Comparison of ENCODE assay signal across 8 mouse cellular contexts in the genomic region with DNA sequence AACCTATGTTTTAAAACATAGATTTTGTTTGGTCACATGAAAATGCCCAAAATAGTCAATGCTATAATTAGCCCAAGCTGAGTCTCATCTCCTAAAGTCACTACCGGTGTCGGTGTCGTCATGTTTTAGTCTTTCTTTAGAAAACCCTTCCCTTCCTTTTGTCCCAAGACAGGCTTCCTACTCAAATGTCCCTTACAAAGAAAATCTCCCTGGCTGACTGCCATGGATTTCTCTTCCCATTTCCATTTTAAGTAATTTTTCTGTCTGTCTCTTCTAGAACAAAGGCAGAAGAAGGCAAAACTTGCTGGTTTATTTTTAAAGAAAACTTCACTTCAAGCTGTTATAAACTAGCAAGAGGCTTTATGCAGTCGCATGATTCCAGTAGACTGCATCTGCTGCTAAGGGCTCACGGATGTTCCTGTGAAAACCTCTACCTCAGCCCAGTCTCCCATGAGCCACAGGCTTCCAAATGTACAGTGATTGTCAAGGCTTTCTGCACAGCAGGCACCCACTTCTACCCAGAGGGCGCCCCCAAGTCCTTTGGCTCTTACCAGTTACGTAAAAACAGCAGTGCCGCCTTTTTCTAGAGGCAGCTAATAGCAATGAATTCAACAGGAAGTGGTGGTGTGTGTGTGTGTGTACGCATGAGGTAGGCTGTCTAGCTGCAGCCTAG. TPM values are rescaled to one million over a fixed set of nuclear protein-coding genes. Genes with fewer than 3 reads are reported as not detected.
DNase-seq lines count a peak whose midpoint lies in the region; ATAC-seq and TF ChIP-seq lines count a peak whose summit lies in the region.

No protein-coding gene starts in this region.

- H3K4me1 ChIP-seq in embryonic facial prominence, embryonic 11.5 days (ENCODE audit: control insufficient read depth, insufficient read depth, low read length): no peaks in the 10 kb centered on the region
- H3K4me1 ChIP-seq in hindbrain, embryonic 16.5 days (ENCODE audit: control insufficient read depth, insufficient read depth, low read depth, low read length): peaks cover 17% of the 10 kb centered on the region
- peaks cover 46% of the 10 kb centered on the region for H3K4me1 ChIP-seq in liver, postnatal 0 days (ENCODE audit: insufficient read depth)

- intact Hi-C loops in left cerebral cortex, postnatal 14 days (cut with DNase I): no loop called here

- H3K27me3 ChIP-seq in embryonic facial prominence, embryonic 11.5 days (ENCODE audit: control insufficient read depth, insufficient read depth, low read length): no peaks in the 10 kb centered on the region
- no peaks in the 10 kb centered on the region for H3K27me3 ChIP-seq in hindbrain, embryonic 16.5 days (replicated peaks; ENCODE audit: control insufficient read depth, insufficient read depth, low read length)
- no peaks in the 10 kb centered on the region for H3K27me3 ChIP-seq in liver, postnatal 0 days (ENCODE audit: insufficient read depth, low read length)

- no peak overlapping the region for H3K4me3 ChIP-seq in embryonic facial prominence, embryonic 11.5 days (ENCODE audit: low read depth, low read length)
- H3K4me3 ChIP-seq in hindbrain, embryonic 16.5 days (ENCODE audit: low read length): no peak overlapping the region
- H3K4me3 ChIP-seq in liver, postnatal 0 days (ENCODE audit: low read depth, low read length): no peak overlapping the region

- H3K9me3 ChIP-seq in embryonic facial prominence, embryonic 11.5 days (replicated peaks; ENCODE audit: control insufficient read depth, low read length): no peaks in the 10 kb centered on the region
- H3K9me3 ChIP-seq in hindbrain, embryonic 16.5 days (ENCODE audit: control insufficient read depth, low read length): no peaks in the 10 kb centered on the region
- H3K9me3 ChIP-seq in liver, postnatal 0 days (ENCODE audit: low read length): no peaks in the 10 kb centered on the region

- 0 out of 2 replicates have a peak overlapping the region, but pooled peaks have one; percentile 18 for H3K9ac ChIP-seq in embryonic facial prominence, embryonic 11.5 days (replicated peaks; ENCODE audit: low read length)
- peak overlapping the region; percentile 45; the same call in 1 of the 2 replicates for H3K9ac ChIP-seq in hindbrain, embryonic 16.5 days (ENCODE audit: low read depth, low read length)
- H3K9ac ChIP-seq in liver, postnatal 0 days (replicated peaks): no peak overlapping the region

- no peaks in the 10 kb centered on the region for H3K36me3 ChIP-seq in embryonic facial prominence, embryonic 11.5 days (replicated peaks; ENCODE audit: control insufficient read depth, insufficient read depth, low read depth, low read length)
- H3K36me3 ChIP-seq in hindbrain, embryonic 16.5 days (ENCODE audit: control insufficient read depth, insufficient read depth, low read length): no peaks in the 10 kb centered on the region
- H3K36me3 ChIP-seq in liver, postnatal 0 days (replicated peaks; ENCODE audit: insufficient read depth, low read length): peaks cover 12% of the 10 kb centered on the region; the same call in 1 of the 2 replicates

- ATAC-seq in embryonic facial prominence, embryonic 11.5 days (replicated peaks; ENCODE audit: insufficient number of reproducible peaks, low FRiP score, low TSS enrichment, low read depth): no peak
- no peak for ATAC-seq in hindbrain, embryonic 16.5 days
- no peak for ATAC-seq in liver, postnatal 0 days
- ATAC-seq in erythroid progenitor cell, adult 5-6 weeks (replicated peaks; ENCODE audit: low FRiP score, poor library complexity, severe bottlenecking): no peak

- no peak overlapping the region for H3K4me2 ChIP-seq in embryonic facial prominence, embryonic 11.5 days (ENCODE audit: low read depth, low read length)
- H3K4me2 ChIP-seq in hindbrain, embryonic 16.5 days (ENCODE audit: low read length): peak overlapping the region; percentile 8; the same call in 1 of the 2 replicates
- peak overlapping the region; percentile 8 for H3K4me2 ChIP-seq in liver, postnatal 0 days (ENCODE audit: low read depth, low read length)

- peak; percentile 22; the same call in 1 of the 2 replicates for TF ChIP-seq CTCF in liver, postnatal 0 days (IDR thresholded peaks at IDR 0.05; ENCODE audit: low read depth)

- peak; percentile 69 to 70 for DNase-seq in left cerebral cortex, postnatal 14 days (ENCODE audit: low spot score in 2 of 2)
- DNase-seq in left cerebral cortex, adult 11 months (ENCODE audit: low spot score): no peak
- no peak for DNase-seq in embryonic facial prominence, embryonic 11.5 days (ENCODE audit: low spot score)
- peak; percentile 36 for DNase-seq in liver, postnatal 0 days
- DNase-seq in spleen, postnatal 4 days (ENCODE audit: low spot score in 2 of 2): peak; percentile 47 to 71
- no peak for DNase-seq in cerebellum, adult 11-12 months

- TF ChIP-seq EP300 in liver, postnatal 0 days (IDR thresholded peaks at IDR 0.05; ENCODE audit: low read depth): peak; percentile 14; the same call in 1 of the 2 replicates

- no peak overlapping the region for H3K27ac ChIP-seq in embryonic facial prominence, embryonic 11.5 days (replicated peaks; ENCODE audit: low read depth, low read length)
- H3K27ac ChIP-seq in hindbrain, embryonic 16.5 days (ENCODE audit: low read depth, low read length): peak overlapping the region; percentile 63; the same call in 1 of the 2 replicates
- H3K27ac ChIP-seq in liver, postnatal 0 days (ENCODE audit: low read depth): peak overlapping the region; percentile 29

- 75% methylated on average over 9 of the region's 9 CpGs for WGBS in embryonic facial prominence, embryonic 11.5 days
- WGBS in hindbrain, embryonic 16.5 days: 47% methylated on average over 9 of the region's 9 CpGs
- WGBS in liver, postnatal 0 days (ENCODE audit: insufficient replicate concordance): 29% methylated on average over 9 of the region's 9 CpGs

RNA-seq across cellular contexts. Expression of a gene that starts 2.9 kb away (rescaled TPM):
- 1 to 10 TPM; 4.0 to 4.1 TPM for total RNA-seq in left cerebral cortex, postnatal 14 days (2021)
- polyA plus RNA-seq in embryonic facial prominence, embryonic 11.5 days (2014; fragmentation: Nextera tagmentation; extraction: Ambion mirVana): 5.0 and 6.0 TPM in 2 replicates
- 5.1 and 5.2 TPM in 2 replicates for polyA plus RNA-seq in hindbrain, embryonic 16.5 days (2015; fragmentation: Nextera tagmentation; extraction: Ambion mirVana)
- 1.6 and 1.8 TPM in 2 replicates for polyA plus RNA-seq in liver, postnatal 0 days (2015; fragmentation: Nextera tagmentation; extraction: Ambion mirVana)
- total RNA-seq in erythroid progenitor cell, adult 5-6 weeks (2015; ENCODE audit: low replicate concordance): 4.0 TPM in 1 of 2 replicates, not detected in the other
- 0.23 and 2.1 TPM in 2 replicates for total RNA-seq in erythroid progenitor cell, adult 5-6 weeks (2017; ENCODE audit: low replicate concordance)

RNA-seq across cellular contexts. Expression of a gene that starts 3.8 kb away (rescaled TPM):
- 10 to 100 TPM; 52.1 to 55.4 TPM for total RNA-seq in left cerebral cortex, postnatal 14 days (2021)
- 20.6 and 21.7 TPM in 2 replicates for polyA plus RNA-seq in embryonic facial prominence, embryonic 11.5 days (2014; fragmentation: Nextera tagmentation; extraction: Ambion mirVana)
- polyA plus RNA-seq in hindbrain, embryonic 16.5 days (2015; fragmentation: Nextera tagmentation; extraction: Ambion mirVana): 55.0 and 60.6 TPM in 2 replicates
- 32.4 and 36.9 TPM in 2 replicates for polyA plus RNA-seq in liver, postnatal 0 days (2015; fragmentation: Nextera tagmentation; extraction: Ambion mirVana)
- total RNA-seq in erythroid progenitor cell, adult 5-6 weeks (2015; ENCODE audit: low replicate concordance): 5.4 and 7.2 TPM in 2 replicates
- total RNA-seq in erythroid progenitor cell, adult 5-6 weeks (2017; ENCODE audit: low replicate concordance): 14.8 and 19.0 TPM in 2 replicates

RNA-seq across cellular contexts. Expression of a gene that starts 51.7 kb away (rescaled TPM):
- 10 to 100 TPM; 43.5 to 48.3 TPM for total RNA-seq in left cerebral cortex, postnatal 14 days (2021)
- polyA plus RNA-seq in embryonic facial prominence, embryonic 11.5 days (2014; fragmentation: Nextera tagmentation; extraction: Ambion mirVana): 31.7 and 33.0 TPM in 2 replicates
- polyA plus RNA-seq in hindbrain, embryonic 16.5 days (2015; fragmentation: Nextera tagmentation; extraction: Ambion mirVana): 56.4 and 59.8 TPM in 2 replicates
- 13.8 and 15.7 TPM in 2 replicates for polyA plus RNA-seq in liver, postnatal 0 days (2015; fragmentation: Nextera tagmentation; extraction: Ambion mirVana)
- 0.42 and 0.72 TPM in 2 replicates for total RNA-seq in erythroid progenitor cell, adult 5-6 weeks (2015; ENCODE audit: low replicate concordance)
- total RNA-seq in erythroid progenitor cell, adult 5-6 weeks (2017; ENCODE audit: low replicate concordance): 0.51 TPM in 1 of 2 replicates, not detected in the other

RNA-seq across cellular contexts. Expression of a gene that starts 59.3 kb away (rescaled TPM):
- 1 to 10 TPM; 1.5 to 2.6 TPM for total RNA-seq in left cerebral cortex, postnatal 14 days (2021)
- 0.95 and 1.2 TPM in 2 replicates for polyA plus RNA-seq in embryonic facial prominence, embryonic 11.5 days (2014; fragmentation: Nextera tagmentation; extraction: Ambion mirVana)
- polyA plus RNA-seq in hindbrain, embryonic 16.5 days (2015; fragmentation: Nextera tagmentation; extraction: Ambion mirVana): 0.76 and 0.93 TPM in 2 replicates
- polyA plus RNA-seq in liver, postnatal 0 days (2015; fragmentation: Nextera tagmentation; extraction: Ambion mirVana): 411 and 419 TPM in 2 replicates
- 1,234 and 1,375 TPM in 2 replicates for total RNA-seq in erythroid progenitor cell, adult 5-6 weeks (2015; ENCODE audit: low replicate concordance)
- 165 and 167 TPM in 2 replicates for total RNA-seq in erythroid progenitor cell, adult 5-6 weeks (2017; ENCODE audit: low replicate concordance)

Comparison
In these comparisons a context has a peak if more than half of its experiments do, and no peak if none do; other contexts are left out.
1. DNase-seq: peak in left cerebral cortex, postnatal 14 days (2 of 2), liver, postnatal 0 days (single experiment) and spleen, postnatal 4 days (2 of 2); none in left cerebral cortex, adult 11 months (single experiment), embryonic facial prominence, embryonic 11.5 days (single experiment) and cerebellum, adult 11-12 months (single experiment).